Mouse (Mus musculus): ENCODE measurements around the gene Rab5c. TPM values are rescaled to one million over a fixed set of nuclear protein-coding genes. Genes with fewer than 3 reads are reported as not detected.
A peak's percentile ranks its signal among the peaks of the same experiment; 100 is the strongest.

Gene Rab5c
- polyA plus RNA-seq, 1 experiment from 2014 or later: 34.3 TPM

- 0 out of 2 replicates have a peak, but pooled peaks have one; percentile 12 for ATAC-seq (ENCODE audit: low read depth)
- Histone ChIP-seq H3K4me2 (ENCODE audit: low read depth, low read length) (peak overlapping the region; percentile 55), H3K4me3 (ENCODE audit: low read length) (peak overlapping the region; percentile 31), H3K4me1 (replicated peaks; ENCODE audit: control insufficient read depth, insufficient read depth, low read length) (peaks cover 6% of the 10 kb centered on the region), H3K27me3 (ENCODE audit: control insufficient read depth, insufficient read depth, low read depth, low read length) (no peaks in the 10 kb centered on the region), H3K9ac (ENCODE audit: low read length) (no peak overlapping the region), H3K36me3 (ENCODE audit: control insufficient read depth, insufficient read depth, low read length) (peaks cover 8% of the 10 kb centered on the region), H3K27ac (ENCODE audit: low read length) (no peak overlapping the region), H3K9me3 (ENCODE audit: control insufficient read depth, low read length) (no peaks in the 10 kb centered on the region)
- WGBS: 37% methylated on average over 19 of the region's 19 CpGs
Measured at GRCm38 (mm10) chr11:100702081-100702851, 35.7 kb downstream of the Rab5c start.

GRCm38 (mm10) chr11:100701301-100701700 lies 36.7 kb downstream of the Rab5c start:
- no peak overlapping the region for H3K9ac ChIP-seq (ENCODE audit: low read length)
- ATAC-seq (ENCODE audit: low read depth): peak; percentile 56; the same call in 1 of the 2 replicates
- H3K9me3 ChIP-seq (ENCODE audit: control insufficient read depth, low read length): no peaks in the 10 kb centered on the region
- H3K4me3 ChIP-seq (ENCODE audit: low read length): peak overlapping the region; percentile 29
- no peak overlapping the region for H3K27ac ChIP-seq (ENCODE audit: low read length)
- no peaks in the 10 kb centered on the region; the same call in 1 of the 2 replicates for H3K36me3 ChIP-seq (ENCODE audit: control insufficient read depth, insufficient read depth, low read length)
- no peaks in the 10 kb centered on the region for H3K27me3 ChIP-seq (ENCODE audit: control insufficient read depth, insufficient read depth, low read depth, low read length)
- peak overlapping the region; percentile 32 for H3K4me2 ChIP-seq (ENCODE audit: low read depth, low read length)
- WGBS: 6% methylated on average over 14 of the region's 14 CpGs
- peaks cover 6% of the 10 kb centered on the region for H3K4me1 ChIP-seq (replicated peaks; ENCODE audit: control insufficient read depth, insufficient read depth, low read length)

- H3K4me2 ChIP-seq (ENCODE audit: low read depth, low read length): peak overlapping the region; percentile 32
- H3K9me3 ChIP-seq (ENCODE audit: control insufficient read depth, low read length): no peaks in the 10 kb centered on the region
- peaks cover 6% of the 10 kb centered on the region for H3K4me1 ChIP-seq (replicated peaks; ENCODE audit: control insufficient read depth, insufficient read depth, low read length)
- WGBS: 75% methylated on average over 3 of the region's 3 CpGs
- no peak for ATAC-seq (ENCODE audit: low read depth)
- H3K9ac ChIP-seq (ENCODE audit: low read length): no peak overlapping the region
- H3K27ac ChIP-seq (ENCODE audit: low read length): no peak overlapping the region
- H3K27me3 ChIP-seq (ENCODE audit: control insufficient read depth, insufficient read depth, low read depth, low read length): no peaks in the 10 kb centered on the region
- no peak overlapping the region for H3K4me3 ChIP-seq (ENCODE audit: low read length)
- no peaks in the 10 kb centered on the region; the same call in 1 of the 2 replicates for H3K36me3 ChIP-seq (ENCODE audit: control insufficient read depth, insufficient read depth, low read length)
Measured at GRCm38 (mm10) chr11:100700710-100701109, 37.3 kb downstream of the Rab5c start.

- no peak for ATAC-seq (ENCODE audit: low read depth)
- no peak overlapping the region for H3K27ac ChIP-seq (ENCODE audit: low read length)
- H3K36me3 ChIP-seq (ENCODE audit: control insufficient read depth, insufficient read depth, low read length): no peaks in the 10 kb centered on the region
- WGBS: 72% methylated on average over 7 of the region's 7 CpGs
- no peak overlapping the region for H3K4me2 ChIP-seq (ENCODE audit: low read depth, low read length)
- no peaks in the 10 kb centered on the region for H3K27me3 ChIP-seq (ENCODE audit: control insufficient read depth, insufficient read depth, low read depth, low read length)
- peaks cover 4% of the 10 kb centered on the region for H3K4me1 ChIP-seq (replicated peaks; ENCODE audit: control insufficient read depth, insufficient read depth, low read length)
- H3K9me3 ChIP-seq (ENCODE audit: control insufficient read depth, low read length): no peaks in the 10 kb centered on the region
- H3K4me3 ChIP-seq (ENCODE audit: low read length): no peak overlapping the region
- H3K9ac ChIP-seq (ENCODE audit: low read length): no peak overlapping the region
Measured at GRCm38 (mm10) chr11:100697921-100698320, 40.1 kb downstream of the Rab5c start.

GRCm38 (mm10) chr11:100694926-100695325 lies 43.1 kb downstream of the Rab5c start:
- H3K4me1 ChIP-seq (replicated peaks; ENCODE audit: control insufficient read depth, insufficient read depth, low read length): peaks cover 7% of the 10 kb centered on the region; the same call in 1 of the 2 replicates
- no peak for ATAC-seq (ENCODE audit: low read depth)
- H3K4me3 ChIP-seq (ENCODE audit: low read length): no peak overlapping the region
- H3K9ac ChIP-seq (ENCODE audit: low read length): no peak overlapping the region
- H3K4me2 ChIP-seq (ENCODE audit: low read depth, low read length): no peak overlapping the region
- no peaks in the 10 kb centered on the region for H3K36me3 ChIP-seq (ENCODE audit: control insufficient read depth, insufficient read depth, low read length)
- no peaks in the 10 kb centered on the region for H3K9me3 ChIP-seq (ENCODE audit: control insufficient read depth, low read length)
- no peak overlapping the region for H3K27ac ChIP-seq (ENCODE audit: low read length)
- peaks cover 13% of the 10 kb centered on the region; the same call in 1 of the 2 replicates for H3K27me3 ChIP-seq (ENCODE audit: control insufficient read depth, insufficient read depth, low read depth, low read length)
- WGBS: 28% methylated on average over 5 of the region's 5 CpGs

GRCm38 (mm10) chr11:100693154-100693553 lies 44.9 kb downstream of the Rab5c start:
- ATAC-seq (ENCODE audit: low read depth): no peak
- no peak overlapping the region for H3K4me3 ChIP-seq (ENCODE audit: low read length)
- no peak overlapping the region for H3K27ac ChIP-seq (ENCODE audit: low read length)
- no peak overlapping the region for H3K9ac ChIP-seq (ENCODE audit: low read length)
- H3K4me1 ChIP-seq (replicated peaks; ENCODE audit: control insufficient read depth, insufficient read depth, low read length): peaks cover 7% of the 10 kb centered on the region; the same call in 1 of the 2 replicates
- H3K9me3 ChIP-seq (ENCODE audit: control insufficient read depth, low read length): no peaks in the 10 kb centered on the region
- no peak overlapping the region for H3K4me2 ChIP-seq (ENCODE audit: low read depth, low read length)
- peaks cover 13% of the 10 kb centered on the region; the same call in 1 of the 2 replicates for H3K27me3 ChIP-seq (ENCODE audit: control insufficient read depth, insufficient read depth, low read depth, low read length)
- H3K36me3 ChIP-seq (ENCODE audit: control insufficient read depth, insufficient read depth, low read length): no peaks in the 10 kb centered on the region
- WGBS: 26% methylated on average over 5 of the region's 5 CpGs

GRCm38 (mm10) chr11:100692164-100692616 lies 45.8 kb downstream of the Rab5c start, which contains the start of gene Zfp385c:
Gene Zfp385c (minus strand): TSS chr11:100692455.
- Histone ChIP-seq H3K4me2 (ENCODE audit: low read depth, low read length) (peak within 1 kb of the TSS; percentile 67), H3K9me3 (ENCODE audit: control insufficient read depth, low read length) (no peaks in the 10 kb centered on the region), H3K27ac (ENCODE audit: low read length) (no peak within 1 kb of the TSS), H3K4me3 (ENCODE audit: low read length) (peak within 1 kb of the TSS; percentile 42), H3K36me3 (ENCODE audit: control insufficient read depth, insufficient read depth, low read length) (no peaks in the 10 kb centered on the region), H3K27me3 (ENCODE audit: control insufficient read depth, insufficient read depth, low read depth, low read length) (peaks cover 13% of the 10 kb centered on the region; the same call in 1 of the 2 replicates), H3K4me1 (replicated peaks; ENCODE audit: control insufficient read depth, insufficient read depth, low read length) (peaks cover 7% of the 10 kb centered on the region; the same call in 1 of the 2 replicates), H3K9ac (ENCODE audit: low read length) (peak within 1 kb of the TSS; percentile 37)
- 0% methylated on average over 22 of the region's 23 CpGs for WGBS
- no peak for ATAC-seq (ENCODE audit: low read depth)

- no peaks in the 10 kb centered on the region for H3K9me3 ChIP-seq (ENCODE audit: control insufficient read depth, low read length)
- no peak overlapping the region for H3K9ac ChIP-seq (ENCODE audit: low read length)
- WGBS: 67% methylated on average over 7 of the region's 7 CpGs
- peaks cover 13% of the 10 kb centered on the region; the same call in 1 of the 2 replicates for H3K27me3 ChIP-seq (ENCODE audit: control insufficient read depth, insufficient read depth, low read depth, low read length)
- no peak for ATAC-seq (ENCODE audit: low read depth)
- H3K36me3 ChIP-seq (ENCODE audit: control insufficient read depth, insufficient read depth, low read length): no peaks in the 10 kb centered on the region
- no peak overlapping the region for H3K4me3 ChIP-seq (ENCODE audit: low read length)
- peaks cover 7% of the 10 kb centered on the region; the same call in 1 of the 2 replicates for H3K4me1 ChIP-seq (replicated peaks; ENCODE audit: control insufficient read depth, insufficient read depth, low read length)
- no peak overlapping the region for H3K4me2 ChIP-seq (ENCODE audit: low read depth, low read length)
- H3K27ac ChIP-seq (ENCODE audit: low read length): no peak overlapping the region
Measured at GRCm38 (mm10) chr11:100690389-100690788, 47.6 kb downstream of the Rab5c start.

GRCm38 (mm10) chr11:100688443-100688842 lies 49.6 kb downstream of the Rab5c start:
- no peak overlapping the region for H3K4me2 ChIP-seq (ENCODE audit: low read depth, low read length)
- 69% methylated on average over 4 of the region's 4 CpGs for WGBS
- no peak overlapping the region for H3K27ac ChIP-seq (ENCODE audit: low read length)

More at GRCm38 (mm10) chr11:100688443-100688842, 49.6 kb downstream of the Rab5c start:
- H3K9ac ChIP-seq (ENCODE audit: low read length): no peak overlapping the region
- H3K4me1 ChIP-seq (replicated peaks; ENCODE audit: control insufficient read depth, insufficient read depth, low read length): peaks cover 7% of the 10 kb centered on the region; the same call in 1 of the 2 replicates
- H3K4me3 ChIP-seq (ENCODE audit: low read length): no peak overlapping the region
- H3K27me3 ChIP-seq (ENCODE audit: control insufficient read depth, insufficient read depth, low read depth, low read length): peaks cover 13% of the 10 kb centered on the region; the same call in 1 of the 2 replicates
- no peaks in the 10 kb centered on the region for H3K36me3 ChIP-seq (ENCODE audit: control insufficient read depth, insufficient read depth, low read length)
- ATAC-seq (ENCODE audit: low read depth): no peak
- H3K9me3 ChIP-seq (ENCODE audit: control insufficient read depth, low read length): no peaks in the 10 kb centered on the region

Data from lung, embryonic 16.5 days (tissue).